Mouse (Mus musculus): ENCODE measurements around the gene Grk3. TPM values are rescaled to one million over a fixed set of nuclear protein-coding genes. Genes with fewer than 3 reads are reported as not detected.

Grk3 gene
- polyA plus RNA-seq, 1 experiment = 0.74 TPM

GRCm38 (mm10) chr5:112924806-112925205, 90.8 kb downstream of the Grk3 start:
- TF ChIP-seq CTCF (IDR thresholded peaks at IDR 0.05; ENCODE audit: borderline replicate concordance, insufficient read depth, low read length) (no peak), POLR2A (IDR thresholded peaks at IDR 0.05; ENCODE audit: low read depth, low read length) (no peak)
- Histone ChIP-seq H3K27ac (ENCODE audit: insufficient read depth, low read length) (no peak overlapping the region), H3K4me3 (ENCODE audit: insufficient read depth, low read length) (no peak overlapping the region), H3K4me1 (ENCODE audit: control insufficient read depth, insufficient read depth, low read length) (no peaks in the 10 kb centered on the region)

GRCm38 (mm10) chr5:112923841-112924240, 91.8 kb downstream of the Grk3 start:
- Histone ChIP-seq H3K4me3 (ENCODE audit: insufficient read depth, low read length) (no peak overlapping the region), H3K27ac (ENCODE audit: insufficient read depth, low read length) (no peak overlapping the region), H3K4me1 (ENCODE audit: control insufficient read depth, insufficient read depth, low read length) (no peaks in the 10 kb centered on the region)
- no peak for TF ChIP-seq CTCF (IDR thresholded peaks at IDR 0.05; ENCODE audit: borderline replicate concordance, insufficient read depth, low read length)
- TF ChIP-seq POLR2A (IDR thresholded peaks at IDR 0.05; ENCODE audit: low read depth, low read length) = no peak

DNA sequence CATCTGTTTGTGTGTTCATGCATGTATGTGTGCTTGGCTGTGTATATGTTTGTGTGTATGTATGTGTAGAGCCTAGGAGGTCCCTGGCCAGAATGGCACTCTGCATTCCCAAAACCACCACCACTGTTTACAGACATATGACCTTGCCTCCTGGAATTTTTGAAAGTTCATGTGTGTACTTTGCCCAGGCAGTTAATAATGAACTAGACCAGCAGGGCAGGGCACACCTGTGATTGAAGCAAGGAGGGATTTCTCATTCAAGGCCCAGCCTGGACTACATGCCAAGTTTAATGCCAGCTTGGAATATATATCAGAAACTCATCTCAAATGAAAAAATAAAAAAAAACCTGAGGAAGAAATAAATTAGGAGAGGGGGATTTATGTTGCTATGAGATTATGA, 93.7 kb downstream of the Grk3 start:
- no peak overlapping the region for H3K27ac ChIP-seq (ENCODE audit: insufficient read depth, low read length)
- TF ChIP-seq POLR2A (IDR thresholded peaks at IDR 0.05; ENCODE audit: low read depth, low read length) (no peak), CTCF (IDR thresholded peaks at IDR 0.05; ENCODE audit: borderline replicate concordance, insufficient read depth, low read length) (no peak)

GRCm38 (mm10) chr5:112910381-112910780, 105.2 kb downstream of the Grk3 start:
- H3K27ac ChIP-seq (ENCODE audit: insufficient read depth, low read length) = no peak overlapping the region
- TF ChIP-seq POLR2A (IDR thresholded peaks at IDR 0.05; ENCODE audit: low read depth, low read length) (no peak), CTCF (IDR thresholded peaks at IDR 0.05; ENCODE audit: borderline replicate concordance, insufficient read depth, low read length) (no peak)
- H3K4me3 ChIP-seq (ENCODE audit: insufficient read depth, low read length) = no peak overlapping the region

More for the DNA sequence above, 93.7 kb downstream of the Grk3 start:
- Histone ChIP-seq H3K4me3 (ENCODE audit: insufficient read depth, low read length) (no peak overlapping the region), H3K4me1 (ENCODE audit: control insufficient read depth, insufficient read depth, low read length) (no peaks in the 10 kb centered on the region)

DNA sequence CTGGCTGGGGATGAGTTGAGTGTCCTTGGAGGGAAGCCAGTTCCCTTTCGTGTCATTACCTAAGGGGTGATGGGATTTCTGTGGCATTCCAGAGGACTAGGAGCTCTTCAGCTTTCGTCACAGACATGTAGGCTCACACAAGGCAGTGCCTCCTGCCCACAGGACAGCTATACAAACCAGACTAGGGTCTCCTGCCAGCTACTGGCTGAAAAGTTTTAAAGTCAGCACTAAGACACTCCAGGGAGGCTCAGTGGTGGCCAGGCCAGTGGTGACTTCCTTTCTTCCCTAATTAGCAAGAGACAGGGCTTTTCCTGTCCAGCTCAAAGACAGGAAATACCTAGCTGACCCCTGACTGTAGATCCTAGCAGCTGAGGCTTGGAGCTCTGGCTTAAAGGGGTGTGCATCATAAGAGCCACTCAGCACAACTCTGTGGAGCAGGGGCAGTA, 107.4 kb downstream of the Grk3 start:
- TF ChIP-seq POLR2A (IDR thresholded peaks at IDR 0.05; ENCODE audit: low read depth, low read length) (no peak), CTCF (IDR thresholded peaks at IDR 0.05; ENCODE audit: borderline replicate concordance, insufficient read depth, low read length) (no peak)
- no peak overlapping the region for H3K27ac ChIP-seq (ENCODE audit: insufficient read depth, low read length)
- no peak overlapping the region for H3K4me3 ChIP-seq (ENCODE audit: insufficient read depth, low read length)
- no peaks in the 10 kb centered on the region for H3K4me1 ChIP-seq (ENCODE audit: control insufficient read depth, insufficient read depth, low read length)

More at GRCm38 (mm10) chr5:112910381-112910780, 105.2 kb downstream of the Grk3 start:
- no peaks in the 10 kb centered on the region for H3K4me1 ChIP-seq (ENCODE audit: control insufficient read depth, insufficient read depth, low read length)

GRCm38 (mm10) chr5:112907504-112907903, 108.1 kb downstream of the Grk3 start:
- H3K4me1 ChIP-seq (ENCODE audit: control insufficient read depth, insufficient read depth, low read length) = no peaks in the 10 kb centered on the region
- H3K4me3 ChIP-seq (ENCODE audit: insufficient read depth, low read length) = no peak overlapping the region
- H3K27ac ChIP-seq (ENCODE audit: insufficient read depth, low read length) = no peak overlapping the region
- TF ChIP-seq CTCF (IDR thresholded peaks at IDR 0.05; ENCODE audit: borderline replicate concordance, insufficient read depth, low read length) = no peak
- TF ChIP-seq POLR2A (IDR thresholded peaks at IDR 0.05; ENCODE audit: low read depth, low read length) = no peak

GRCm38 (mm10) chr5:112895674-112896654, 119.6 kb downstream of the Grk3 start, which contains the start of gene Myo18b:
Gene Myo18b, minus strand, starts transcription at chr5:112896362.
- Histone ChIP-seq H3K4me3 (ENCODE audit: insufficient read depth, low read length) (no peak within 1 kb of the TSS), H3K27ac (ENCODE audit: insufficient read depth, low read length) (no peak within 1 kb of the TSS), H3K4me1 (ENCODE audit: control insufficient read depth, insufficient read depth, low read length) (no peaks in the 10 kb centered on the region)
- TF ChIP-seq CTCF (IDR thresholded peaks at IDR 0.05; ENCODE audit: borderline replicate concordance, insufficient read depth, low read length) (no peak), POLR2A (IDR thresholded peaks at IDR 0.05; ENCODE audit: low read depth, low read length) (no peak)

DNA sequence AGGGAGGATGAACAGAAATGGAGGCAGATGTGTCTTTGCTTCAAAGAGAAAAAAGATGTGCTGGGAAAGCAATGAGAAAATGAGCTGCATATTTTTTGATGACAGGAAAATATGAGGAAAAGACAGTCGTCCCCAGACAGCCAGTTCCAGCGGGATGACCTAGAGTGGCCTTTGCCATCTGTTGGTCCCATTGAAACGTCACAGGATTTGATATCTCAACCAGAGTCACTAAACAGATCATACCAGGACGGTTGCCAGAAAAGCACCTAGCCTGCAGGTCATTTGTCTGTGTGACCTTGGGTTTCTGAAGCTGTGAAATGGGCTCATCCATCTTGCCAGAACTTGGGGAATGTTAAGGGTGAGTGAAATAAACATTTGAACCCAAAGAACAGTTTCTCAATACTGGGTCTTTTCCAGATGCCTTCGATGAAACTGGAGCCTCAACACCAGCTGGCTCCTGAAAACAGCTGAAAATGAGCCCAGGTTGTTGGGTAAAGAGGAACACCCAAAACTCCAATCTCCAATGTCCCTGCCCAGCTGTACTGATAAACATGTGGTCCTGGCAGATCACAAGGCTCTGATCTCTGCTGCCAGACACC, 122.0 kb downstream of the Grk3 start:
- H3K4me1 ChIP-seq (ENCODE audit: control insufficient read depth, insufficient read depth, low read length) = no peaks in the 10 kb centered on the region
- no peak overlapping the region for H3K4me3 ChIP-seq (ENCODE audit: insufficient read depth, low read length)
- TF ChIP-seq POLR2A (IDR thresholded peaks at IDR 0.05; ENCODE audit: low read depth, low read length) (no peak), CTCF (IDR thresholded peaks at IDR 0.05; ENCODE audit: borderline replicate concordance, insufficient read depth, low read length) (no peak)
- H3K27ac ChIP-seq (ENCODE audit: insufficient read depth, low read length) = no peak overlapping the region

DNA sequence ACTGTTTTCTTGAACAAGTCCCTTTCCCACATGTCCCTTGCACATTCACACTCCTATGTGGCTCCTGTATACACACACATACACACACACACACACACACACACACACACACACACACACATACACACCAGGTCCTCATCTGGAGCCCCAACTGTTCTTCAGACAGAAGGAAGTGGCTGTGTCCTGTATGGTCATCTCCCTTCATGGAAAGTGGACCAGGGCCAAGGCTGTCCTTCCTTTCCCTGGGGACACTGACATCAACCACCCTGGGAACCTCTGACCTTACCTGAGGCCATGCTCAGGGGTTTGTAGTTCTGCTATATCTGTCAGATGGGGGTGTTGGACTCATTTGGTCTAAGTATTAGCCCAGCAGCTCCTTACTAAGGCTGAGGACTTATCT, 123.2 kb downstream of the Grk3 start:
- no peak overlapping the region for H3K27ac ChIP-seq (ENCODE audit: insufficient read depth, low read length)
- H3K4me3 ChIP-seq (ENCODE audit: insufficient read depth, low read length) = no peak overlapping the region
- H3K4me1 ChIP-seq (ENCODE audit: control insufficient read depth, insufficient read depth, low read length) = no peaks in the 10 kb centered on the region
- TF ChIP-seq CTCF (IDR thresholded peaks at IDR 0.05; ENCODE audit: borderline replicate concordance, insufficient read depth, low read length) = no peak
- no peak for TF ChIP-seq POLR2A (IDR thresholded peaks at IDR 0.05; ENCODE audit: low read depth, low read length)

DNA sequence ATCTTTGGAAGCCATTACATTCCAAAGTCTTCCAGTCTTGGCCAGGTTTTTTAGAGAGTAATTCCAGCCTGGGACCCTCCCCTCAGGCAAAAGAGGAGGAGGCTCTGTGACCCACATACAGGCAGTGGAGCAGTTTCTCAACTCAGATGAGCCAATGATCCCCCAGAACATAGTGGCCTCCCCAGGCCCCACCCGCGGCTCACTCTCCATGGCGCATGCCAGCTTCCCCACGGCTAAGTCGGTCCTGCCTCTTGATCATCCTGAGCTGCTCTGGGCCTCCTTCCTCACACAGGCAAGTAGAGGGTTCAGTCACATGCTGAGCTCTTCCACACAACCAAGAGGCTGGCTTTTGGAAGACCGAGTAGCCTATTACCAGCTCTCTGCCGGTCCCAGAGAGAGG, 126.9 kb downstream of the Grk3 start:
- no peak overlapping the region for H3K27ac ChIP-seq (ENCODE audit: insufficient read depth, low read length)
- H3K4me3 ChIP-seq (ENCODE audit: insufficient read depth, low read length) = no peak overlapping the region
- no peak for TF ChIP-seq CTCF (IDR thresholded peaks at IDR 0.05; ENCODE audit: borderline replicate concordance, insufficient read depth, low read length)
- no peak for TF ChIP-seq POLR2A (IDR thresholded peaks at IDR 0.05; ENCODE audit: low read depth, low read length)
- no peaks in the 10 kb centered on the region for H3K4me1 ChIP-seq (ENCODE audit: control insufficient read depth, insufficient read depth, low read length)
